Mouse (Mus musculus): ENCODE measurements at regions not wholly inside any gene's neighbourhood (a gene's known extent, or its start where the extent isn't known, plus 50 kb on each side); places are given as distances from the start of the nearest gene placed in this dataset.
"Not testable (repeated sequence)": the region's sequence is repeated elsewhere in the genome, so short reads cannot be mapped to it uniquely, and the experiment has no call there.

GRCm38 (mm10) chr10:43671785-43672184, 93.7 kb downstream of the Cd24a start:
- no peak overlapping the region for H3K4me2 ChIP-seq (ENCODE audit: low read depth, low read length)
- ATAC-seq (no peak), DNase-seq (ENCODE audit: low spot score) (no peak)
- no peaks in the 10 kb centered on the region for H3K4me1 ChIP-seq (ENCODE audit: insufficient read depth, low read length)
- no peak for TF ChIP-seq CTCF (IDR thresholded peaks at IDR 0.05; ENCODE audit: low read depth)
- H3K4me3 ChIP-seq (ENCODE audit: low read length), result no peak overlapping the region
- H3K27ac ChIP-seq, result no peak overlapping the region
- H3K27me3 ChIP-seq (ENCODE audit: insufficient read depth, low read length), result no peaks in the 10 kb centered on the region
- H3K9ac ChIP-seq (replicated peaks; ENCODE audit: low read length), result no peak overlapping the region
- H3K36me3 ChIP-seq (ENCODE audit: insufficient read depth, low read length), result no peaks in the 10 kb centered on the region
- WGBS, result 81% methylated on average over 3 of the region's 3 CpGs
- no peaks in the 10 kb centered on the region for H3K9me3 ChIP-seq (ENCODE audit: low read length)

- ATAC-seq, result no peak
- Histone ChIP-seq H3K9ac (replicated peaks; ENCODE audit: low read length) (no peak overlapping the region), H3K27me3 (ENCODE audit: insufficient read depth, low read length) (no peaks in the 10 kb centered on the region), H3K36me3 (ENCODE audit: insufficient read depth, low read length) (no peaks in the 10 kb centered on the region), H3K4me1 (ENCODE audit: insufficient read depth, low read length) (no peaks in the 10 kb centered on the region), H3K9me3 (ENCODE audit: low read length) (no peaks in the 10 kb centered on the region), H3K4me2 (ENCODE audit: low read depth, low read length) (no peak overlapping the region), H3K4me3 (ENCODE audit: low read length) (no peak overlapping the region), H3K27ac (no peak overlapping the region)
- TF ChIP-seq CTCF (IDR thresholded peaks at IDR 0.05; ENCODE audit: low read depth), result no peak
- DNase-seq (ENCODE audit: low spot score), result no peak
- 57% methylated on average over 6 of the region's 6 CpGs for WGBS
Measured at GRCm38 (mm10) chr10:43672490-43672889, 94.4 kb downstream of the Cd24a start.

GRCm38 (mm10) chr10:43674749-43675148, 96.7 kb downstream of the Cd24a start:
- Histone ChIP-seq H3K4me1 (ENCODE audit: insufficient read depth, low read length) (no peaks in the 10 kb centered on the region), H3K27ac (no peak overlapping the region), H3K4me3 (ENCODE audit: low read length) (no peak overlapping the region), H3K9me3 (ENCODE audit: low read length) (no peaks in the 10 kb centered on the region), H3K27me3 (ENCODE audit: insufficient read depth, low read length) (no peaks in the 10 kb centered on the region), H3K4me2 (ENCODE audit: low read depth, low read length) (no peak overlapping the region), H3K36me3 (ENCODE audit: insufficient read depth, low read length) (no peaks in the 10 kb centered on the region), H3K9ac (replicated peaks; ENCODE audit: low read length) (no peak overlapping the region)
- no peak for TF ChIP-seq CTCF (IDR thresholded peaks at IDR 0.05; ENCODE audit: low read depth)
- WGBS, result 58% methylated on average over 1 of the region's 1 CpGs
- ATAC-seq (no peak), DNase-seq (ENCODE audit: low spot score) (no peak)

GRCm38 (mm10) chr10:43675495-43675894, 97.4 kb downstream of the Cd24a start:
- not testable (repeated sequence) for DNase-seq (ENCODE audit: low spot score); H3K4me2 ChIP-seq (ENCODE audit: low read depth, low read length); ATAC-seq; H3K27ac ChIP-seq; H3K4me3 ChIP-seq (ENCODE audit: low read length); H3K9me3 ChIP-seq (ENCODE audit: low read length); H3K9ac ChIP-seq (replicated peaks; ENCODE audit: low read length); H3K27me3 ChIP-seq (ENCODE audit: insufficient read depth, low read length); H3K4me1 ChIP-seq (ENCODE audit: insufficient read depth, low read length); H3K36me3 ChIP-seq (ENCODE audit: insufficient read depth, low read length)
- WGBS, result 75% methylated on average over 1 of the region's 1 CpGs

GRCm38 (mm10) chr10:43676289-43676688, 98.2 kb downstream of the Cd24a start:
- no peak overlapping the region for H3K9ac ChIP-seq (replicated peaks; ENCODE audit: low read length)
- H3K4me2 ChIP-seq (ENCODE audit: low read depth, low read length), result no peak overlapping the region
- H3K4me1 ChIP-seq (ENCODE audit: insufficient read depth, low read length), result no peaks in the 10 kb centered on the region
- ATAC-seq (no peak), DNase-seq (ENCODE audit: low spot score) (no peak)
- no peak for TF ChIP-seq CTCF (IDR thresholded peaks at IDR 0.05; ENCODE audit: low read depth)
- H3K36me3 ChIP-seq (ENCODE audit: insufficient read depth, low read length), result no peaks in the 10 kb centered on the region
- 76% methylated on average over 5 of the region's 5 CpGs for WGBS
- no peak overlapping the region for H3K4me3 ChIP-seq (ENCODE audit: low read length)
- no peaks in the 10 kb centered on the region for H3K27me3 ChIP-seq (ENCODE audit: insufficient read depth, low read length)
- no peaks in the 10 kb centered on the region for H3K9me3 ChIP-seq (ENCODE audit: low read length)
- H3K27ac ChIP-seq, result no peak overlapping the region

- no peak overlapping the region for H3K9ac ChIP-seq (replicated peaks; ENCODE audit: low read length)
- no peaks in the 10 kb centered on the region for H3K27me3 ChIP-seq (ENCODE audit: insufficient read depth, low read length)
- no peaks in the 10 kb centered on the region for H3K9me3 ChIP-seq (ENCODE audit: low read length)
- H3K4me3 ChIP-seq (ENCODE audit: low read length), result no peak overlapping the region
- no peak for TF ChIP-seq CTCF (IDR thresholded peaks at IDR 0.05; ENCODE audit: low read depth)
- 50% methylated on average over 12 of the region's 12 CpGs for WGBS
- H3K27ac ChIP-seq, result no peak overlapping the region
- no peak overlapping the region for H3K4me2 ChIP-seq (ENCODE audit: low read depth, low read length)
- DNase-seq (ENCODE audit: low spot score) (no peak), ATAC-seq (no peak)
- H3K36me3 ChIP-seq (ENCODE audit: insufficient read depth, low read length), result no peaks in the 10 kb centered on the region
- no peaks in the 10 kb centered on the region for H3K4me1 ChIP-seq (ENCODE audit: insufficient read depth, low read length)
Measured at GRCm38 (mm10) chr10:43684247-43685033, 106.4 kb downstream of the Cd24a start.

GRCm38 (mm10) chr10:43689161-43689913, 111.3 kb downstream of the Cd24a start:
- no peak overlapping the region for H3K9ac ChIP-seq (replicated peaks; ENCODE audit: low read length)
- no peak for TF ChIP-seq CTCF (IDR thresholded peaks at IDR 0.05; ENCODE audit: low read depth)
- ATAC-seq, result no peak
- H3K27me3 ChIP-seq (ENCODE audit: insufficient read depth, low read length), result no peaks in the 10 kb centered on the region
- DNase-seq (ENCODE audit: low spot score), result no peak
- no peak overlapping the region for H3K27ac ChIP-seq
- H3K36me3 ChIP-seq (ENCODE audit: insufficient read depth, low read length), result no peaks in the 10 kb centered on the region
- no peak overlapping the region for H3K4me2 ChIP-seq (ENCODE audit: low read depth, low read length)
- WGBS, result 23% methylated on average over 10 of the region's 10 CpGs
- H3K4me3 ChIP-seq (ENCODE audit: low read length), result no peak overlapping the region
- no peaks in the 10 kb centered on the region for H3K9me3 ChIP-seq (ENCODE audit: low read length)
- H3K4me1 ChIP-seq (ENCODE audit: insufficient read depth, low read length), result no peaks in the 10 kb centered on the region
